Mouse (Mus musculus) lung, adult 2 months (tissue): ENCODE measurements around the gene Iqcf1.

Source experiments
- CTCF ChIP-seq: fragments of 200-500 bp; IDR thresholded peaks from 2 replicates; pipeline ENCODE4 v1.5.1; 2011; ENCODE audit warnings: mild to moderate bottlenecking, low read length, control low read depth; ENCODE audit not compliant: insufficient read depth
- POLR2A ChIP-seq: fragments of 200-500 bp; IDR thresholded peaks from 2 replicates; pipeline ENCODE4 v1.6.1; 2011; ENCODE audit warnings: low read depth, mild to moderate bottlenecking, control low read depth, low read length, borderline replicate concordance; ENCODE audit errors: extremely low read depth

GRCm38 (mm10) chr9:106457920-106458319 lies 41.8 kb upstream of the Iqcf1 start:
- TF ChIP-seq POLR2A (no peak), CTCF (no peak)
